Mouse (Mus musculus) spleen, postnatal 14 days (tissue): ENCODE data around the gene Vmn1r101.
"Not testable (repeated sequence)": the region's sequence is repeated elsewhere in the genome, so short reads cannot be mapped to it uniquely, and the experiment has no call there.

ENCODE experiments used
- DNase-seq, 2 experiments: peaks; one replicate each; pipeline ENCODE4 v3.0.0; 2021 to 2022; ENCODE audit warnings: low spot score in 2 of 2

The Vmn1r101 gene

GRCm38 (mm10) chr7:20442493-20442892 lies at the start of gene Vmn1r101:
TSS of gene Vmn1r101 (minus strand) at chr7:20442593.
- DNase-seq: not testable (repeated sequence)

DNA sequence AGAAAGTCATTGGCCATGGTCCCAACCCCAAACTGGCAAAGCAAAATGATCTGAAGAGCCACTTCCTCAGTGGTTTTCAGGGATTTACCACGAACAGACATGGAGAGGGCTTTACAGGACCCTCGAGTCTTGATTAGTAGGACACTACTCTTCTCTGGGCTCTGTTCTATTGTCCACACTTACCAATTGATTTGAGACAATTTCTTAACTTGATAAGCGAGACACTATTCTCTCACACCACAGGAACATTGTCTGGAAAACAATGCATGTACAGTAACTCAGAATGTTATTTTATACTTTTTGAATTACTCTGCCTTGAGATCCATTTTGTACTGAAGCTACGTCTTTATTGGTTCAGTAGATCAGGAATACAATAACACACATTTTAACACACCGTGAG lies 32.4 kb upstream of the Vmn1r101 start, which contains the start of gene Gm10670:
Gene Gm10670 (minus strand): TSS at position 101 of the 400 bp plus-strand sequence.
- DNase-seq: not testable (repeated sequence)

DNA sequence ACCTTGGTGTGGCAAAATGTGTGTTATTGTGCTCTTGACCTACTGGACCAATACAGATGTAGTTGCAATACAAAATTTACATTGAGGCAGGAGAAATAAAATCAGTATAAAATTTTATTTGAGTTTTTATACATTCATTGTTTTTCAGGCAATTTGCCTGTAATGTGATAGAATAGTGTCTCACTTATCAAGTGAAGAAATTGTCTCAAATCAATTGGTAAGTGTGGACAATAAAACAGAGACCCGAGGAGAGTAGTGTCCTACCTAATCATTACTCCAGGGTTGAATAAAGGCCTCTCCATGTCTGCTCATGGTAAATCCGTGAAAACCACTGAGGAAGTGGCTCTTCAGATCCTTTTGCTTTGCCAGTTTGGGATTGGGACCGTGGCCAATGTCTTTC lies 24.8 kb downstream of the Vmn1r101 start, which contains the start of gene Vmn1r100:
Gene Vmn1r100 (plus strand): TSS at position 301 of the 400 bp plus-strand sequence.
- not testable (repeated sequence) for DNase-seq
